Mouse (Mus musculus) ES-E14 (cell line): ENCODE measurements at regions not wholly inside any gene's neighbourhood (a gene's known extent, or its start where the extent isn't known, plus 50 kb on each side); places are given as distances from the start of the nearest gene placed in this dataset.

Experiments
- DNase-seq: peaks from one replicate; pipeline ENCODE4 v3.0.0-alpha.2; 2013; ENCODE audit warnings: low read depth, low spot score
- H3K27ac ChIP-seq: 2 replicates; pipeline ENCODE4 v1.5.1; 2012; ENCODE audit warnings: low read depth, mild to moderate bottlenecking, low read length, moderate library complexity, mixed read lengths; ENCODE audit not compliant: poor library complexity, insufficient read depth, severe bottlenecking
- H3K36me3 ChIP-seq: 2 replicates; pipeline ENCODE4 v1.6.1; 2012; ENCODE audit warnings: mild to moderate bottlenecking, low read length, moderate library complexity, mixed read lengths; ENCODE audit not compliant: control insufficient read depth, poor library complexity, insufficient read depth, severe bottlenecking
- H3K4me1 ChIP-seq, 2 experiments: fragments of 150-350 bp in 1 of 2; sonication (generic) in 1 of 2; 2 replicates each; pipeline ENCODE4 v1.6.1; 2012; ENCODE audit warnings: low read length in 2 of 2, mild to moderate bottlenecking in 1 of 2, mixed read lengths in 1 of 2; ENCODE audit not compliant: control insufficient read depth in 2 of 2, insufficient read depth in 2 of 2, poor library complexity in 1 of 2
- H3K4me3 ChIP-seq, 2 experiments: fragments of 150-350 bp in 1 of 2; sonication (generic) in 1 of 2; 2 replicates each; pipeline ENCODE4 v1.5.1; 2012; ENCODE audit warnings: low read length in 2 of 2, low read depth in 1 of 2, mild to moderate bottlenecking in 1 of 2, mixed read lengths in 1 of 2; ENCODE audit not compliant: insufficient read depth in 1 of 2, poor library complexity in 1 of 2, severe bottlenecking in 1 of 2
- H3K9ac ChIP-seq: 2 replicates; pipeline ENCODE4 v1.6.1; 2012; ENCODE audit warnings: low read depth, mild to moderate bottlenecking, low read length, mixed read lengths; ENCODE audit not compliant: poor library complexity, insufficient read depth, severe bottlenecking
- H3K9me3 ChIP-seq: fragments of 150-350 bp; sonication (generic); 2 replicates; pipeline ENCODE4 v1.6.1; 2012; ENCODE audit warnings: low read depth, mild to moderate bottlenecking, low read length; ENCODE audit not compliant: control insufficient read depth, insufficient read depth
- CHD2 ChIP-seq: IDR thresholded peaks from 2 replicates; pipeline ENCODE4 v1.6.1; 2014; ENCODE audit warnings: mild to moderate bottlenecking, low read depth, low read length, inconsistent platforms
- HCFC1 ChIP-seq: IDR thresholded peaks from 2 replicates; pipeline ENCODE4 v1.6.1; 2012; ENCODE audit warnings: low read length, inconsistent platforms, borderline replicate concordance; ENCODE audit not compliant: insufficient read depth
- MAFK ChIP-seq: IDR thresholded peaks from 2 replicates; pipeline ENCODE4 v1.6.1; 2014; ENCODE audit warnings: mild to moderate bottlenecking, low read depth, low read length, inconsistent platforms; ENCODE audit not compliant: insufficient read depth
- ZC3H11A ChIP-seq: IDR thresholded peaks from 2 replicates; pipeline ENCODE4 v1.6.1; 2012; ENCODE audit warnings: low read depth, mild to moderate bottlenecking, inconsistent platforms, low read length, borderline replicate concordance
- ZNF384 ChIP-seq: IDR thresholded peaks from 2 replicates; pipeline ENCODE4 v1.6.1; 2012; ENCODE audit warnings: low read depth, low read length, inconsistent platforms
- in situ Hi-C, 2 experiments: fragments of 600-800 bp; cut with MboI; formaldehyde crosslinking; loops; one replicate each; pipeline ENCODE4 v1.15.1; 2025; ENCODE audit warnings: low sequenced_read_pairs in 2 of 2, inconsistent platforms in 1 of 2; ENCODE audit not compliant: unreplicated experiment in 2 of 2

DNA sequence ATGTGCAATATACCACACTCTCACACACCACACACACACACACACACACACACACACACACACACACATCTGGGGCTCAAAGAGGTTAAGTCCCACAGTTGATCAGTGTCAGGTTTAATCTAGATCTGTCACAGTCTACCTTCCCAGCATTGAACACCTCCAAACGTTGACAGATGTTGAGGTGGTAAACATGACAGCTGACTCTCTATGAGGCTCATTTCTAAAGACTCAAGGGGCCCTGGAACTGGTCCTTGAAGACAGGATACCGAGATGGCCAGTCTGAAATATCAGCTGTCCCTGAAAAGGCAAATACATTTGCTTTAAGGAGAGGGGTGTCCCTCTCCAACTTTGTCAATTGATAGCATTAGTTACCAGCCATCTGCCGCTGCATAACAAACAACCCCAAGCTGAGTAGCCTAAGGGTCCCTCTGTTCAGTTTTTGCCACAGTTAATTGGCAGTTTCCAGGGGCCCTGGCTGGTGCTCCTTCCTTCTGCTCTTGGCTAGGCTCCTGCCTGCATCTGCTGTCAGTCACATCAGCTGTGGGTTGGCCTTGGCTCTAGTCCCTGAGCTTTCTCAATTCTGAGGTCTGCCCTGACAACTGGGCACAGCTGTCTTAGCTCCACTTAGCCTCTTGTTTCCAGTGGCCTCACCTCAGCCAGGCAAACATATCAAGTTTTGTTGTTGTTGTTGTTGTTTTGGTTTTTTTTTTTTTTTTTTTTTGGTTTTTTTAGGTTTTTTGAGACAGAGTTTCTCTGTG, 73.5 kb upstream of the Ctnnb1 start:
- Histone ChIP-seq H3K4me3 (no peak overlapping the region), H3K36me3 (no peaks in the 10 kb centered on the region), H3K27ac (no peak overlapping the region), H3K9ac (no peak overlapping the region), H3K9me3 (no peaks in the 10 kb centered on the region), H3K4me1 (peaks cover 0 to 7% of the 10 kb centered on the region in 2 experiments; a peak in 2 of 4 replicates)
- TF ChIP-seq ZC3H11A, result no peak
- no peak for TF ChIP-seq ZNF384
- TF ChIP-seq HCFC1, result no peak
- TF ChIP-seq MAFK, result no peak
- no peak for TF ChIP-seq CHD2
- in situ Hi-C loops, result no loop called here
- DNase-seq, result no peak

DNA sequence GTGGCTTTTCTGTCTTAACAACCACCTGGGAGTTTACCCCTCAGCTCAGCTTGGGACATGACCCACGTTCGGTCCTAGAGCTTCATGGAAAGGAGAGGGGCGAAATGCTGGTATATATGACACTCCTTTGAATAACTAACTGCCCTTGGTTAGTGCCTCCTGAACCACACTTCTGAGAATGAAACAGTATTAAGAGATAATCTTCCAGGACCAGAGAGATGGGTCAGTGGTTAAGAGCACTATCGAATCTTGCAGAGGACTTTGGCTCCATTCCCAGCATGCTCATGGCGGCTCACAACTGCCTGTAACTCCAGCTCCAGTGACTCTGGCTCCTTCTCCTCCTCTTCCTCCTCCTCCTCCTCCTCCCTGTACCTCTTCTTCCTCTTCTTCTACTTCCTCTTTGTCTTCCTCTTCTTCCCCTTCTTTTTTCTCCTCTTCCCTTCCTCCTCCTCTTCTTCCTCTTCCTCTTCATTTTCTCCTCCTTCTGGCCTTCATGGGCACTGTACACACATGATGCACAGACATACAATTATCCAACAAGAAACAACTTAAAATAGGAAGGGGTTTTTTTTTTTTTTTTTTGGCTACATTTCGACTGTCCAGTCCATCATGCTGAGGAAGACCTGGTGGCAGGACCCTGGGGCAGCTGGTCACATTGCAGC, 71.0 kb upstream of the Ctnnb1 start:
- Histone ChIP-seq H3K4me3 (no peak overlapping the region), H3K36me3 (no peaks in the 10 kb centered on the region), H3K27ac (no peak overlapping the region), H3K9ac (no peak overlapping the region), H3K4me1 (peaks cover 0 to 7% of the 10 kb centered on the region in 2 experiments; a peak in 2 of 4 replicates), H3K9me3 (no peaks in the 10 kb centered on the region)
- DNase-seq, result no peak
- TF ChIP-seq MAFK (no peak), CHD2 (no peak), HCFC1 (no peak), ZC3H11A (no peak), ZNF384 (no peak)
- in situ Hi-C loops, result no loop called here

DNA sequence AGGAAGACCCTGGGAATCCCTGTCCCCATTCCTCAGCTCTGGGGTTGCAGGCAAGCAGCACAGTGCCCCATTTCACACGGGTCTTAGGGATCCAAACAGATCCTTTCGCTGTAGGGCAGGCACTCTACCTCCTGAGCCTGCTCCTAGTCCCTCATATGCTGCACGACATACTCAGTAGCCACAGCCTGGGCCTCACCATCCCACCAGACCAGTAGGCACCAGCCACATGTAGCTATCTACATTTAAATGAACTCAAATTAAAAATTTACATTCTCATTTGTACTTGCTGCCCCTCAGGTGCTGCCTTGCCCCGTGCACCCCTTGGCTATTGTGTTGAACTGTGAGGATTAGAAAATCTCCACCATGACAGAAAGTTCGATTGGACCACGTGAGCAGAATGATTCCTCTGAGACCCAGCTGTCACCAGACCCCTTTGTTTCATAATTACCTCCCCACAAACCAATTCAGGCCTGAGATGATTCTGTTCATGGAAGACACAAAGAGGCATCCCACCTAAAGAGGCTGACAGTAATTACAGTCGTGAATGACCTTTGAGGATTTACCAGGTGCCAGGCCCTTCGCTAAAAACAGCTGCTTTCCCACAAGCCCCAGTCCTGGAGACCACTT, 67.9 kb upstream of the Ctnnb1 start:
- Histone ChIP-seq H3K36me3 (no peaks in the 10 kb centered on the region), H3K9ac (no peak overlapping the region), H3K4me3 (no peak overlapping the region), H3K9me3 (no peaks in the 10 kb centered on the region), H3K4me1 (no peaks in the 10 kb centered on the region), H3K27ac (no peak overlapping the region)
- in situ Hi-C loops, result no loop called here
- no peak for DNase-seq
- TF ChIP-seq HCFC1 (no peak), MAFK (no peak), ZNF384 (no peak), CHD2 (no peak), ZC3H11A (no peak)

DNA sequence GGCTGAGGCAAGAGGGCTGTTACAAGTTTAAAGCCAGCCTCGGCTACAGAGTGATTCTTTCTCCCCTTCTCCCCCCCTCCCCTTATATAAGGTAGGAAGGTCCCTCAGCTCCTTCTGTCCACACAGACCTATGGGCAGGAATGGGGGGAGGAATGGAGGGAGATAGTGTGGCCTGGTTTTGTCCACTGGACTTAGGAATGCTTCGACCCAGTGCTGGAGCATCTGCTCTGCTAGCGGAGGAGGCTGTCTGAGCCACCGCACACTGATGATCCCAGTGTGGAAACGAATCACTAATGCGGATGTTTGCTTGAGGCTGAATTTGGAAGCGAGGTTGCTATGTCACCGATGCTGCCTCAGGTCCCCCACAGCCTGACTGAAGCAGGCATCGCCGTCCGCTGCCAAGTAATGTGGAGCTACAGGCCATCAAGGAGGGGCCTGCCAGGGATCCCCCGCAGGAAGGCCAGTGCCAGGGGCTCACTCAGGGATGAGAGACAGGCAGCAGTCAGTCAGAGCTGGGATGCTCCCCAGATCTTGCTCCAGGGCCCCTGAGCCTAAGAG, 67.1 kb upstream of the Ctnnb1 start:
- Histone ChIP-seq H3K36me3 (no peaks in the 10 kb centered on the region), H3K9ac (no peak overlapping the region), H3K9me3 (no peaks in the 10 kb centered on the region), H3K4me3 (no peak overlapping the region), H3K4me1 (no peaks in the 10 kb centered on the region), H3K27ac (no peak overlapping the region)
- in situ Hi-C loops, result no loop called here
- TF ChIP-seq ZC3H11A (no peak), ZNF384 (no peak), MAFK (no peak), HCFC1 (no peak), CHD2 (no peak)
- no peak for DNase-seq
